In genomic region chr2:135744711-135745110, GRCm38 (mm10) we compare ENCODE assay signal across 9 mouse cellular contexts.
DNase-seq lines count a peak whose midpoint lies in the region; ATAC-seq lines count a peak whose summit lies in the region.
"Had no signal": no experiment of that assay in that cellular context is flagged by ENCODE, and none has a peak within 500 bp of the region (broad histone marks: within the 10 kb centered on the region; RNA-seq: fewer than 3 reads in every experiment).

No protein-coding gene starts in this region.

- H3K27ac ChIP-seq in liver, embryonic 11.5 days (ENCODE audit: low read depth, low read length): no peak overlapping the region
- no peak overlapping the region for H3K27ac ChIP-seq in liver, embryonic 12.5 days

- peak; percentile 87 for DNase-seq in heart, adult 11 months
- no peak for DNase-seq in heart, postnatal 36 days
- DNase-seq in liver, embryonic 11.5 days (ENCODE audit: low spot score): no peak
- DNase-seq in layer of hippocampus, postnatal 36 days: no peak
- DNase-seq in thymus, postnatal 36 days: no peak
- DNase-seq: gastrocnemius, adult 2 months had no signal

- no peaks in the 10 kb centered on the region for H3K36me3 ChIP-seq in liver, embryonic 11.5 days (ENCODE audit: control insufficient read depth, insufficient read depth, low read length)
- no peaks in the 10 kb centered on the region for H3K36me3 ChIP-seq in liver, embryonic 12.5 days

- WGBS in liver, embryonic 11.5 days: 73% methylated on average over 8 of the region's 8 CpGs
- WGBS in liver, embryonic 12.5 days (ENCODE audit: insufficient replicate concordance): 69% methylated on average over 8 of the region's 8 CpGs

- no peaks in the 10 kb centered on the region for H3K27me3 ChIP-seq in liver, embryonic 11.5 days (replicated peaks; ENCODE audit: control insufficient read depth, insufficient read depth, low read length)
- no peaks in the 10 kb centered on the region for H3K27me3 ChIP-seq in liver, embryonic 12.5 days (replicated peaks)

- no peak overlapping the region for H3K4me2 ChIP-seq in liver, embryonic 11.5 days
- no peak overlapping the region for H3K4me2 ChIP-seq in liver, embryonic 12.5 days

- no peak overlapping the region for H3K9ac ChIP-seq in liver, embryonic 11.5 days (ENCODE audit: low read depth, low read length)
- no peak overlapping the region for H3K9ac ChIP-seq in liver, embryonic 12.5 days

- H3K9me3 ChIP-seq in liver, embryonic 11.5 days (ENCODE audit: control insufficient read depth, low read length): no peaks in the 10 kb centered on the region
- no peaks in the 10 kb centered on the region for H3K9me3 ChIP-seq in liver, embryonic 12.5 days (replicated peaks)

- H3K4me3 ChIP-seq in liver, embryonic 11.5 days (ENCODE audit: low read depth, low read length): no peak overlapping the region
- no peak overlapping the region for H3K4me3 ChIP-seq in liver, embryonic 12.5 days
- H3K4me3 ChIP-seq: gastrocnemius, adult 2 months had no signal

- ATAC-seq in liver, embryonic 11.5 days (replicated peaks; ENCODE audit: low FRiP score): 0 out of 2 replicates have a peak, but pooled peaks have one; percentile 15
- no peak for ATAC-seq in liver, embryonic 12.5 days
- peak; percentile 34 for ATAC-seq in granulocyte monocyte progenitor cell, adult 5-6 weeks (replicated peaks; ENCODE audit: poor library complexity, severe bottlenecking)
- peak; percentile 40 for ATAC-seq in megakaryocyte progenitor cell, adult 5-6 weeks (replicated peaks; ENCODE audit: poor library complexity)

- intact Hi-C loops in heart, postnatal 36 days (cut with DNase I): loop anchor here (5.0 kb wide), 1 partner anchor 307 kb away; no protein-coding TSS in a partner anchor

- no peaks in the 10 kb centered on the region for H3K4me1 ChIP-seq in liver, embryonic 11.5 days (replicated peaks; ENCODE audit: control insufficient read depth, insufficient read depth, low read length)
- H3K4me1 ChIP-seq in liver, embryonic 12.5 days: no peaks in the 10 kb centered on the region; the same call in 1 of the 2 replicates
